Mouse (Mus musculus) hindbrain, embryonic 14.5 days (tissue): ENCODE results near the gene Arid3c. TPM values are rescaled to one million over a fixed set of nuclear protein-coding genes. Genes with fewer than 3 reads are reported as not detected.
"Not testable (repeated sequence)": the region's sequence is repeated elsewhere in the genome, so short reads cannot be mapped to it uniquely, and the experiment has no call there.

ENCODE experiments used
- ATAC-seq: fragments of 200-750 bp; cut with Nextera tagmentation; 2 replicates; pipeline ENCODE4 v1.8.0; 2017; ENCODE audit warnings: moderate number of reproducible peaks, mild to moderate bottlenecking, moderate TSS enrichment, moderate library complexity; ENCODE audit not compliant: low FRiP score
- DNase-seq: peaks from one replicate; pipeline ENCODE4 v3.0.0-alpha.2; 2015; ENCODE audit warnings: low spot score
- H3K27ac ChIP-seq: fragments of 300-500 bp; sonication (generic); 2 replicates; pipeline ENCODE4 v1.5.1; 2014; ENCODE audit warnings: mild to moderate bottlenecking, moderate library complexity
- H3K27me3 ChIP-seq: fragments of 300-500 bp; sonication (generic); 2 replicates; pipeline ENCODE4 v1.6.1; 2014; ENCODE audit warnings: mild to moderate bottlenecking, low read length, mixed read lengths; ENCODE audit not compliant: control insufficient read depth, insufficient read depth
- H3K36me3 ChIP-seq: fragments of 300-500 bp; sonication (generic); replicated peaks from 2 replicates; pipeline ENCODE4 v1.6.1; 2014; ENCODE audit not compliant: control insufficient read depth, insufficient read depth
- H3K4me1 ChIP-seq: fragments of 300-500 bp; sonication (generic); replicated peaks from 2 replicates; pipeline ENCODE4 v1.6.1; 2014; ENCODE audit warnings: antibody characterized with exemption, low read length, mixed read lengths; ENCODE audit not compliant: control insufficient read depth, insufficient read depth
- H3K4me2 ChIP-seq: fragments of 300-500 bp; sonication (generic); replicated peaks from 2 replicates; pipeline ENCODE4 v1.6.1; 2014; ENCODE audit warnings: mild to moderate bottlenecking, moderate library complexity
- H3K4me3 ChIP-seq: fragments of 300-500 bp; sonication (generic); replicated peaks from 2 replicates; pipeline ENCODE4 v1.5.1; 2014; ENCODE audit warnings: mild to moderate bottlenecking, low read length
- H3K9ac ChIP-seq: fragments of 300-500 bp; sonication (generic); 2 replicates; pipeline ENCODE4 v1.6.1; 2014
- H3K9me3 ChIP-seq: fragments of 300-500 bp; sonication (generic); 2 replicates; pipeline ENCODE4 v1.6.1; 2016; ENCODE audit warnings: low read length; ENCODE audit not compliant: control insufficient read depth
- WGBS: fragments of 180-500 bp; shearing (Covaris S2); extraction: QIAGEN DNeasy Blood & Tissue Kit; methylation state at CpG from one replicate; pipeline ENCODE4 v1.1.7; 2014; 5-methylcytosine and 5-hydroxymethylcytosine counted together
- polyA plus RNA-seq: library from polyadenylated mRNA; unstranded; fragments of >200 nt; fragmentation: Nextera tagmentation; extraction: Ambion mirVana; gene quantifications from 2 replicates; pipeline ENCODE4 v1.2.1, GENCODE M21; 2014

Gene Arid3c
- polyA plus RNA-seq = 1.0 and 1.5 TPM in 2 replicates

GRCm38 (mm10) chr4:41731052-41731765 lies at the start of gene Arid3c:
Arid3c (minus strand) TSS chr4:41731142.
- Histone ChIP-seq H3K9me3 (no peaks in the 10 kb centered on the region), H3K27ac (no peak within 1 kb of the TSS), H3K4me1 (peaks cover 18% of the 10 kb centered on the region; the same call in 1 of the 2 replicates), H3K9ac (peak within 1 kb of the TSS; percentile 40), H3K4me3 (peak within 1 kb of the TSS; percentile 29), H3K27me3 (peaks cover 67% of the 10 kb centered on the region), H3K36me3 (no peaks in the 10 kb centered on the region), H3K4me2 (peak within 1 kb of the TSS; percentile 67)
- no peak for DNase-seq
- 1% methylated on average over 50 of the region's 50 CpGs for WGBS
- ATAC-seq = no peak

DNA sequence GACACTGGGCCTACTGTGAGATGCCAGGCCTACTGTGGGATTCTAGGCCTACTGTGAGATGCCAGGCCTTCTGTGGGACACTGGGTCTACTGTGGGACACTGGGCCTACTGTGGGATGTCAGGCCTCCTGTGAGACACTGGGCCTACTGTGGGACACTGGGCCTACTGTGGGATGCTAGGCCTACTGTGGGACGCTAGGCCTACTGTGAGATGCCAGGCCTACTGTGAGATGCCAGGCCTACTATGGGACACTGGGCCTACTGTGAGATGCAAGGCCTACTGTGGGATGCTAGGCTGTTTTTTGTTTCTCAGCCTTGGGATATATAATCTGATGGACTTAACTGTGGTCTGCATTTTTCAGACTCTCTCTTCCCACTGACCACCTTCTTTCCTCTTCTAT lies 44.9 kb upstream of the Arid3c start:
- H3K27me3 ChIP-seq = not testable (repeated sequence)
- 90% methylated on average over 1 of the region's 1 CpGs for WGBS

DNA sequence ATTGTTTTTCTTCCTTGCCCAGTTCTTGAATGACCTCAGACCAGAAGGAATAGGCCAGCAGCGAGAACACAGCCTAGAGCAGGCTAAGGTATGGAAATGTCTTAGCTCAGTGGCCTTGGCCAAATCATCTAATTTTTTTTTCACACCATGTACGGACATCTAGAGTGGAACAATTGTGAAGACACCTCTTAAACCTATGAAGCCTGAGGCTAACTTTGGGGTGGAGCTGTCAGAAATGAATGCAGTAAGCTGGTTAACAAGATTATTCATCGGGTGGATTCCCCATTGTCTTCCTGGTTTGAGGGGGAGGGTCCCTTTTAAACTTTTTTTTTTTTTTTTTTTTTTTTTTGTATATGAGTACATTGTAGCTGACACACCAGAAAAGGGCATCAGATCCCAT lies 43.6 kb upstream of the Arid3c start:
- H3K36me3 ChIP-seq, ATAC-seq, DNase-seq, H3K4me1 ChIP-seq, H3K9me3 ChIP-seq, H3K27me3 ChIP-seq: not testable (repeated sequence)
- Histone ChIP-seq H3K27ac (peak overlapping the region; percentile 76), H3K9ac (peak overlapping the region; percentile 36; the same call in 1 of the 2 replicates), H3K4me2 (peak overlapping the region; percentile 59), H3K4me3 (peak overlapping the region; percentile 41)
- 58% methylated on average over 3 of the region's 3 CpGs for WGBS

More for the DNA sequence above, 44.9 kb upstream of the Arid3c start:
- H3K4me3 ChIP-seq, DNase-seq, H3K27ac ChIP-seq, H3K9ac ChIP-seq, H3K4me2 ChIP-seq, H3K9me3 ChIP-seq, H3K4me1 ChIP-seq, H3K36me3 ChIP-seq, ATAC-seq: not testable (repeated sequence)

DNA sequence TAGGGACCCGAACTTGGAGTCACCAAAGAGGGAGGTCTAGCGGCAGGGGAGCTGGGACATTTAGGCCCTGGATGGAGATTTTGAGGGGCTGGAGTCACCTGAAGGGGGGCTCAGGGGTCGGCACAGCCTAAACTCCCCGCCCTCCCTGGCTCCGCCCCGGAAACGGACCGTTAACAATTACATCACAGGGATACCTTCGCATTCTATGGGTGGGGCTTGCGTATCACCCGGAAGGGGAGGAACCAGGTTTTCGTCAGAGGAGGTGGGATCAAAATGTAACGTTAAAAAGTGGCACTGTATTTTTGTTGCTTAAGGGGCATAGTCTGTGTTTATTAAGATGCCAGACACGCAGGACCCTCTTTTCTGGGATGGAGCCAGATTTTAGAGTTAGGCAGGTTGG lies 43.1 kb upstream of the Arid3c start, which contains the start of gene Ccl27a:
Gene Ccl27a, minus strand, starts transcription at position 246 of the 400 bp plus-strand sequence.
- peak within 1 kb of the TSS; percentile 76 for H3K27ac ChIP-seq
- peak within 1 kb of the TSS; percentile 59 for H3K4me2 ChIP-seq
- not testable (repeated sequence) for H3K36me3 ChIP-seq, ATAC-seq, H3K27me3 ChIP-seq, H3K4me1 ChIP-seq, H3K9me3 ChIP-seq
- peak within 1 kb of the TSS; percentile 41 for H3K4me3 ChIP-seq
- WGBS = under 1% methylated on average over 12 of the region's 14 CpGs
- H3K9ac ChIP-seq = peak within 1 kb of the TSS; percentile 55
- peak; percentile 86 for DNase-seq

GRCm38 (mm10) chr4:41773502-41773901 lies 42.6 kb upstream of the Arid3c start:
- Histone ChIP-seq H3K4me2 (peak overlapping the region; percentile 59), H3K4me3 (peak overlapping the region; percentile 41), H3K9ac (peak overlapping the region; percentile 55)
- WGBS = 0% methylated on average over 17 of the region's 25 CpGs
- not testable (repeated sequence) for ATAC-seq, H3K27ac ChIP-seq, H3K36me3 ChIP-seq, H3K4me1 ChIP-seq, H3K9me3 ChIP-seq, H3K27me3 ChIP-seq
- peak; percentile 23 for DNase-seq

DNA sequence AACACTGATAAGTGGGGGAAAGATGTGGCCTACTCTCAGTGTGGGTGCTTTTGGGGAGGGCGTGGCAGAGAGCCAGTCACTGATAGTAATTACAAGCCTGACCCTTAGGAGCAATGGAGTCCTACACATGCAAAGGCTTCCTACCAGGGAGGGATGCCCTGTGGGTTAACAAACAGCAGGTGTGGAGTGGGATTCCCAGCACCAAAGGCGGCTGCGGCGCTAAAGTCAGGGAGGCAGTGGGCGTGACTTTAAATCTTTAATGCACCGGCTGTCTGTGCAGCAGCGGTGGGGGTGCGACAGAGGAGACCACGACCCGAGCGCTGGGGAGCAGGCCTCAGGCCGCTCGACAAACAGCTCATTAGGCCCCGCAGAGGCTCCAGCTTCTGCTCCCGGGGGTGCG lies 42.0 kb upstream of the Arid3c start:
- peak; percentile 21 for DNase-seq

GRCm38 (mm10) chr4:41767301-41767700 lies 36.4 kb upstream of the Arid3c start:
- H3K4me1 ChIP-seq, H3K27me3 ChIP-seq, ATAC-seq, H3K4me2 ChIP-seq, H3K9ac ChIP-seq, H3K27ac ChIP-seq, H3K4me3 ChIP-seq, H3K9me3 ChIP-seq, DNase-seq: not testable (repeated sequence)
- WGBS = 88% methylated on average over 10 of the region's 10 CpGs
- peaks cover 13% of the 10 kb centered on the region; the same call in 1 of the 2 replicates for H3K36me3 ChIP-seq

More for the DNA sequence above, 42.0 kb upstream of the Arid3c start:
- H3K27me3 ChIP-seq, ATAC-seq, H3K36me3 ChIP-seq, H3K4me1 ChIP-seq, H3K9me3 ChIP-seq, H3K27ac ChIP-seq: not testable (repeated sequence)
- peak overlapping the region; percentile 51 for H3K4me2 ChIP-seq
- H3K4me3 ChIP-seq = peak overlapping the region; percentile 29
- peak overlapping the region; percentile 42; the same call in 1 of the 2 replicates for H3K9ac ChIP-seq
- 1% methylated on average over 5 of the region's 16 CpGs for WGBS

- not testable (repeated sequence) for H3K9ac ChIP-seq, H3K4me2 ChIP-seq, H3K4me3 ChIP-seq, H3K27ac ChIP-seq, ATAC-seq, H3K9me3 ChIP-seq, H3K27me3 ChIP-seq
- Histone ChIP-seq H3K4me1 (peaks cover 22% of the 10 kb centered on the region), H3K36me3 (peaks cover 14% of the 10 kb centered on the region)
- DNase-seq = peak; percentile 19
- 78% methylated on average over 4 of the region's 6 CpGs for WGBS
Observed at GRCm38 (mm10) chr4:41763176-41763575, 32.2 kb upstream of the Arid3c start.

DNA sequence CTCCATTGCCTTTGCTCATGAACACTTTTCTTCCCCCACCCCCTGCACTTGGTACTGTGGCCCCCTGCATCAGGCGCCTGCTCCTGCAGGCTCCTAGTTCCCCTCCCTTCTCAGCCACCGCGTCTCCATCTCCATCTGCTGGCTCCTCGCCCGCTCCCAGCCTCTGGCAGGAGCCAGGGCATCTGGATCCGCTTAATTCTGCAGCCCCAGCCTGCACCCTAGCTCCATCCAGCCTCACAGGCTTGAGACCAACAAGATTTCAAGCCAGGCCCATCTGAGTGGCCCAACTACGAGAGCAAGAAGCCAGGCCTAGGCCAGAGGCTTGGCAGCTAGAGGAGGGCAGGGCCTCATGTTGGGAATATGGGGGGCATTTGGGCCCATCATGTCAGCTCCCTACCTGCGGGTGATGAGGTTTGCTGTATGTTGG lies 31.8 kb upstream of the Arid3c start:
- H3K36me3 ChIP-seq = peaks cover 13% of the 10 kb centered on the region
- not testable (repeated sequence) for H3K9me3 ChIP-seq, H3K27me3 ChIP-seq, H3K4me3 ChIP-seq
- peak; percentile 51 for ATAC-seq
- H3K9ac ChIP-seq = peak overlapping the region; percentile 24; the same call in 1 of the 2 replicates
- WGBS = 43% methylated on average over 8 of the region's 8 CpGs
- peaks cover 22% of the 10 kb centered on the region for H3K4me1 ChIP-seq
- peak; percentile 23 for DNase-seq
- peak overlapping the region; percentile 53; the same call in 1 of the 2 replicates for H3K27ac ChIP-seq
- 0 out of 2 replicates have a peak overlapping the region, but pooled peaks have one; percentile 15 for H3K4me2 ChIP-seq
